Mouse (Mus musculus) myocyte (in vitro differentiated cells): Measurements from ENCODE around the gene Atp5b. TPM values are rescaled to one million over a fixed set of nuclear protein-coding genes. Genes with fewer than 3 reads are reported as not detected.

Source experiments
- H3K27me3 ChIP-seq: one replicate; pipeline ENCODE4 v1.6.1; 2011; ENCODE audit not compliant: control insufficient read depth, insufficient read depth, insufficient read length
- H3K36me3 ChIP-seq: one replicate; pipeline ENCODE4 v1.6.1; 2011; ENCODE audit not compliant: control insufficient read depth, insufficient read depth
- H3K4me2 ChIP-seq: one replicate; pipeline ENCODE4 v1.6.1; 2011; ENCODE audit warnings: low read depth, control low read depth
- H3K4me3 ChIP-seq: one replicate; pipeline ENCODE4 v1.5.1; 2011; ENCODE audit warnings: mild to moderate bottlenecking, control low read depth, moderate library complexity
- H3K79me2 ChIP-seq: one replicate; pipeline ENCODE4 v1.6.1; 2011; ENCODE audit not compliant: control insufficient read depth, insufficient read depth
- H3ac ChIP-seq: one replicate; pipeline ENCODE4 v1.6.1; 2011; ENCODE audit not compliant: control insufficient read depth, insufficient read length
- CEBPB ChIP-seq: IDR thresholded peaks from 2 replicates; pipeline ENCODE4 v1.6.1; 2011; ENCODE audit warnings: mild to moderate bottlenecking, moderate library complexity; ENCODE audit not compliant: poor library complexity, insufficient read depth, severe bottlenecking
- E2F4 ChIP-seq: IDR thresholded peaks from one replicate; pipeline ENCODE4 v1.6.1; 2011; ENCODE audit warnings: mild to moderate bottlenecking, control low read depth, moderate library complexity; ENCODE audit not compliant: insufficient read depth
- MAX ChIP-seq: IDR thresholded peaks from one replicate; pipeline ENCODE4 v1.6.1; 2011; ENCODE audit warnings: low read depth, mild to moderate bottlenecking, control low read depth
- MYOD1 ChIP-seq, 3 experiments: IDR thresholded peaks; one replicate each; pipeline ENCODE4 v1.6.1; 2011; ENCODE audit warnings: control low read depth in 2 of 3, low read depth in 2 of 3, mild to moderate bottlenecking in 2 of 3, moderate library complexity in 1 of 3; ENCODE audit not compliant: insufficient read length in 2 of 3, control insufficient read depth in 1 of 3
- MYOG ChIP-seq, 3 experiments: IDR thresholded peaks; one replicate each; pipeline ENCODE4 v1.6.1; 2011; ENCODE audit warnings: control low read depth in 2 of 3, low read depth in 2 of 3, mild to moderate bottlenecking in 2 of 3; ENCODE audit not compliant: insufficient read length in 2 of 3, control insufficient read depth in 1 of 3, insufficient read depth in 1 of 3
- POLR2A ChIP-seq: IDR thresholded peaks from one replicate; pipeline ENCODE4 v1.6.1; 2011; ENCODE audit warnings: low read depth, mild to moderate bottlenecking, control low read depth, moderate library complexity; ENCODE audit not compliant: insufficient read length
- POLR2AphosphoS2 ChIP-seq: IDR thresholded peaks from one replicate; pipeline ENCODE4 v1.6.1; 2011; ENCODE audit warnings: low read depth, control low read depth; ENCODE audit not compliant: insufficient read length
- REST ChIP-seq: IDR thresholded peaks from one replicate; pipeline ENCODE4 v1.6.1; 2011; ENCODE audit warnings: mild to moderate bottlenecking, control low read depth, moderate library complexity; ENCODE audit not compliant: insufficient read depth, insufficient read length
- SRF ChIP-seq: IDR thresholded peaks from one replicate; pipeline ENCODE4 v1.6.1; 2011; ENCODE audit warnings: low read depth; ENCODE audit not compliant: control insufficient read depth, insufficient read length
- TCF12 ChIP-seq: IDR thresholded peaks from one replicate; pipeline ENCODE4 v1.6.1; 2011; ENCODE audit warnings: mild to moderate bottlenecking, control low read depth; ENCODE audit not compliant: poor library complexity, insufficient read depth, severe bottlenecking
- TCF3 ChIP-seq: IDR thresholded peaks from one replicate; pipeline ENCODE4 v1.6.1; 2011; ENCODE audit warnings: low read depth, control low read depth; ENCODE audit not compliant: insufficient read length
- USF1 ChIP-seq: IDR thresholded peaks from one replicate; pipeline ENCODE4 v1.6.1; 2011; ENCODE audit warnings: low read depth, mild to moderate bottlenecking, control low read depth, moderate library complexity
- polyA plus RNA-seq: library from polyadenylated mRNA; unstranded; fragments of >200 nt; fragmentation: generic; extraction: Trizol; gene quantifications from one replicate; pipeline ENCODE4 v1.2.1, GENCODE M21; 2012; ENCODE audit warnings: missing spikeins

Atp5b gene
- polyA plus RNA-seq, 1 experiment: 3,270 TPM

DNA sequence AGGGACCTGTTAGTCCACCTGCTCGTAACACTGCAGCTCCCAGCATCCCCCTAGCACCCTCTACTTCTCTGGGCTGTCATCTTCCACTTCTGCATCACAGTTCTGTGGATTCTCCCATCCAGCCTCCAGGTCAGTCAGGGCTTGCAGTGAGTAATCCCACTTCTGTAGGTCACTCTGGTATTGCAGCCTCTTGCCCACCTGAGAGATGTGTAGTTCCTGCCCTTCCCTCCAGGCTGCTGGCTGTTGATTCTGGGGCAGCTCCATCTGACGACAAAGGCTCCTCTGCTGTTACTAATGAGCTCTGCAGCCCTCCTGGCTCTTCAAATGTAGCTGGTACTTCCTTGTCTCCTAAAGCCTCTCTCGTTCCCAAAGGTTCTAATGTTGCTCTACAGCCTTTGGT is 43.2 kb upstream of the Atp5b start:
- Histone ChIP-seq H3ac (no peak overlapping the region), H3K79me2 (peaks cover 94% of the 10 kb centered on the region), H3K4me3 (no peak overlapping the region), H3K27me3 (no peaks in the 10 kb centered on the region), H3K4me2 (peak overlapping the region; percentile 97), H3K36me3 (peaks cover 27% of the 10 kb centered on the region)
- TF ChIP-seq POLR2AphosphoS2 (no peak), SRF (no peak), E2F4 (no peak), MYOG (IDR thresholded peaks at IDR 0.05; ENCODE audit: control insufficient read depth in 1 of 3, insufficient read depth in 1 of 3, insufficient read length in 2 of 3, low read depth in 2 of 3) (no peak), POLR2A (no peak), MYOD1 (IDR thresholded peaks at IDR 0.05; ENCODE audit: control insufficient read depth in 1 of 3, insufficient read length in 2 of 3, low read depth in 2 of 3) (no peak), REST (no peak), USF1 (no peak), MAX (no peak), TCF12 (no peak), CEBPB (no peak), TCF3 (no peak)

GRCm38 (mm10) chr10:128040293-128040692 is 42.8 kb upstream of the Atp5b start:
- Histone ChIP-seq H3K4me3 (no peak overlapping the region), H3K79me2 (peaks cover 99% of the 10 kb centered on the region), H3ac (no peak overlapping the region), H3K36me3 (peaks cover 32% of the 10 kb centered on the region), H3K27me3 (no peaks in the 10 kb centered on the region), H3K4me2 (peak overlapping the region; percentile 97)
- peak; percentile 15 for TF ChIP-seq POLR2A
- no peak for TF ChIP-seq MYOG (IDR thresholded peaks at IDR 0.05; ENCODE audit: control insufficient read depth in 1 of 3, insufficient read depth in 1 of 3, insufficient read length in 2 of 3, low read depth in 2 of 3)

GRCm38 (mm10) chr10:128041636-128042035 is 41.4 kb upstream of the Atp5b start:
- no peak overlapping the region for H3ac ChIP-seq
- peaks cover 44% of the 10 kb centered on the region for H3K36me3 ChIP-seq
- no peak overlapping the region for H3K4me3 ChIP-seq
- H3K27me3 ChIP-seq: no peaks in the 10 kb centered on the region
- H3K4me2 ChIP-seq: no peak overlapping the region
- H3K79me2 ChIP-seq: peaks cover 98% of the 10 kb centered on the region
- no peak for TF ChIP-seq USF1
- no peak for TF ChIP-seq TCF12
- no peak for TF ChIP-seq REST
- no peak for TF ChIP-seq SRF
- TF ChIP-seq POLR2AphosphoS2: no peak
- no peak for TF ChIP-seq TCF3
- TF ChIP-seq MYOG (IDR thresholded peaks at IDR 0.05; ENCODE audit: control insufficient read depth in 1 of 3, insufficient read depth in 1 of 3, insufficient read length in 2 of 3, low read depth in 2 of 3): no peak
- no peak for TF ChIP-seq CEBPB
- TF ChIP-seq MYOD1 (IDR thresholded peaks at IDR 0.05; ENCODE audit: control insufficient read depth in 1 of 3, insufficient read length in 2 of 3, low read depth in 2 of 3): no peak
- no peak for TF ChIP-seq E2F4
- no peak for TF ChIP-seq MAX
- no peak for TF ChIP-seq POLR2A

- Histone ChIP-seq H3K4me3 (no peak overlapping the region), H3K79me2 (peaks cover 90% of the 10 kb centered on the region), H3K27me3 (no peaks in the 10 kb centered on the region), H3K4me2 (no peak overlapping the region), H3ac (no peak overlapping the region), H3K36me3 (peaks cover 45% of the 10 kb centered on the region)
- TF ChIP-seq TCF3: no peak
- TF ChIP-seq MYOG (IDR thresholded peaks at IDR 0.05; ENCODE audit: control insufficient read depth in 1 of 3, insufficient read depth in 1 of 3, insufficient read length in 2 of 3, low read depth in 2 of 3): no peak
- no peak for TF ChIP-seq POLR2AphosphoS2
- TF ChIP-seq CEBPB: no peak
- no peak for TF ChIP-seq TCF12
- no peak for TF ChIP-seq POLR2A
- no peak for TF ChIP-seq SRF
- TF ChIP-seq USF1: no peak
- TF ChIP-seq REST: no peak
- no peak for TF ChIP-seq MYOD1 (IDR thresholded peaks at IDR 0.05; ENCODE audit: control insufficient read depth in 1 of 3, insufficient read length in 2 of 3, low read depth in 2 of 3)
- TF ChIP-seq E2F4: no peak
- no peak for TF ChIP-seq MAX
These were observed 40.6 kb upstream of the Atp5b start for GRCm38 (mm10) chr10:128042466-128042865.
